Comparison of ENCODE assay signal across 8 mouse cellular contexts in genomic region chr13:49307311-49307969, GRCm38 (mm10). TPM values are rescaled to one million over a fixed set of nuclear protein-coding genes. Genes with fewer than 3 reads are reported as not detected.
A peak's percentile ranks its signal among the peaks of the same experiment; 100 is the strongest.
DNase-seq lines count a peak whose midpoint lies in the region; ATAC-seq lines count a peak whose summit lies in the region.

No protein-coding gene starts in this region.

- 0 out of 2 replicates have a peak, but pooled peaks cover 3% of the 10 kb centered on the region for H3K36me3 ChIP-seq in midbrain, embryonic 10.5 days
- H3K36me3 ChIP-seq in midbrain, embryonic 14.5 days (ENCODE audit: control insufficient read depth, insufficient read depth, low read length) = no peaks in the 10 kb centered on the region
- no peaks in the 10 kb centered on the region for H3K36me3 ChIP-seq in heart, embryonic 11.5 days (ENCODE audit: control insufficient read depth, insufficient read depth, low read length)
- no peaks in the 10 kb centered on the region for H3K36me3 ChIP-seq in liver, embryonic 11.5 days (ENCODE audit: control insufficient read depth, insufficient read depth, low read length)

- H3K9ac ChIP-seq in midbrain, embryonic 14.5 days (replicated peaks; ENCODE audit: low read length) = no peak overlapping the region
- peak overlapping the region; percentile 0; the same call in 1 of the 2 replicates for H3K9ac ChIP-seq in heart, embryonic 11.5 days (ENCODE audit: low read depth, low read length)
- peak overlapping the region; percentile 1 for H3K9ac ChIP-seq in liver, embryonic 11.5 days (ENCODE audit: low read depth, low read length)

- peak; percentile 20 for DNase-seq in midbrain, embryonic 10.5 days (ENCODE audit: low spot score)
- DNase-seq in midbrain, embryonic 14.5 days = no peak
- peak; percentile 76 for DNase-seq in c-Kit-positive CD71-negative TER-119-negative erythroid progenitor cells, embryonic 14.5 days (ENCODE audit: low read depth)
- peak; percentile 81 for DNase-seq in liver, embryonic 11.5 days (ENCODE audit: low spot score)
- peak; percentile 46 for DNase-seq in urinary bladder, adult 2 months (ENCODE audit: low spot score)
- no peak for DNase-seq in left cerebral cortex, adult 11 months (ENCODE audit: low spot score)

- peak overlapping the region; percentile 13; the same call in 1 of the 2 replicates for H3K27ac ChIP-seq in midbrain, embryonic 10.5 days (replicated peaks)
- no peak overlapping the region for H3K27ac ChIP-seq in midbrain, embryonic 14.5 days (replicated peaks; ENCODE audit: low read depth, low read length)
- H3K27ac ChIP-seq in heart, embryonic 11.5 days (ENCODE audit: low read depth, low read length) = peak overlapping the region; percentile 91
- H3K27ac ChIP-seq in liver, embryonic 11.5 days (ENCODE audit: low read depth, low read length) = peak overlapping the region; percentile 45

- no peak overlapping the region for H3K4me3 ChIP-seq in midbrain, embryonic 10.5 days
- H3K4me3 ChIP-seq in midbrain, embryonic 14.5 days (replicated peaks; ENCODE audit: low read depth, low read length) = no peak overlapping the region
- 0 out of 2 replicates have a peak overlapping the region, but pooled peaks have one; percentile 19 for H3K4me3 ChIP-seq in heart, embryonic 11.5 days (ENCODE audit: low read depth, low read length)
- H3K4me3 ChIP-seq in liver, embryonic 11.5 days (ENCODE audit: low read depth, low read length) = peak overlapping the region; percentile 26

- H3K27me3 ChIP-seq in midbrain, embryonic 10.5 days (ENCODE audit: low read depth, poor library complexity, severe bottlenecking) = no peaks in the 10 kb centered on the region
- H3K27me3 ChIP-seq in midbrain, embryonic 14.5 days (ENCODE audit: control insufficient read depth, insufficient read depth, low read length) = no peaks in the 10 kb centered on the region
- no peaks in the 10 kb centered on the region for H3K27me3 ChIP-seq in heart, embryonic 11.5 days (ENCODE audit: control insufficient read depth, insufficient read depth, low read length)
- H3K27me3 ChIP-seq in liver, embryonic 11.5 days (replicated peaks; ENCODE audit: control insufficient read depth, insufficient read depth, low read length) = no peaks in the 10 kb centered on the region

- H3K4me2 ChIP-seq in midbrain, embryonic 14.5 days (ENCODE audit: low read length) = no peak overlapping the region
- peak overlapping the region; percentile 57 for H3K4me2 ChIP-seq in heart, embryonic 11.5 days
- H3K4me2 ChIP-seq in liver, embryonic 11.5 days = peak overlapping the region; percentile 60

- WGBS in midbrain, embryonic 10.5 days = 45% methylated on average over 10 of the region's 10 CpGs
- WGBS in midbrain, embryonic 14.5 days = 40% methylated on average over 10 of the region's 10 CpGs
- WGBS in heart, embryonic 11.5 days (ENCODE audit: insufficient replicate concordance) = 5% methylated on average over 10 of the region's 10 CpGs
- WGBS in liver, embryonic 11.5 days = 6% methylated on average over 10 of the region's 10 CpGs

- H3K9me3 ChIP-seq in midbrain, embryonic 10.5 days (replicated peaks) = no peaks in the 10 kb centered on the region
- no peaks in the 10 kb centered on the region for H3K9me3 ChIP-seq in midbrain, embryonic 14.5 days (ENCODE audit: control insufficient read depth, low read length)
- H3K9me3 ChIP-seq in heart, embryonic 11.5 days (replicated peaks; ENCODE audit: control insufficient read depth, low read length) = no peaks in the 10 kb centered on the region
- H3K9me3 ChIP-seq in liver, embryonic 11.5 days (ENCODE audit: control insufficient read depth, low read length) = no peaks in the 10 kb centered on the region

- peaks cover 14% of the 10 kb centered on the region for H3K4me1 ChIP-seq in midbrain, embryonic 10.5 days
- no peaks in the 10 kb centered on the region for H3K4me1 ChIP-seq in midbrain, embryonic 14.5 days (ENCODE audit: control insufficient read depth, insufficient read depth, low read length)
- peaks cover 18% of the 10 kb centered on the region for H3K4me1 ChIP-seq in heart, embryonic 11.5 days (ENCODE audit: control insufficient read depth, insufficient read depth, low read length)
- peaks cover 21% of the 10 kb centered on the region for H3K4me1 ChIP-seq in liver, embryonic 11.5 days (replicated peaks; ENCODE audit: control insufficient read depth, insufficient read depth, low read length)

- no peak for ATAC-seq in midbrain, embryonic 14.5 days (ENCODE audit: low FRiP score, low TSS enrichment)
- peak; percentile 76 for ATAC-seq in heart, embryonic 11.5 days (replicated peaks; ENCODE audit: insufficient number of reproducible peaks, low FRiP score, low TSS enrichment)
- ATAC-seq in liver, embryonic 11.5 days (replicated peaks; ENCODE audit: low FRiP score) = peak; percentile 89
- peak; percentile 16 for ATAC-seq in monocyte, adult 5-6 weeks (replicated peaks; ENCODE audit: insufficient number of reproducible peaks, low FRiP score, low TSS enrichment, poor library complexity, severe bottlenecking)

RNA-seq across cellular contexts. Expression of gene Fgd3, which starts 12.7 kb away (rescaled TPM):
- 1.1 and 1.5 TPM in 2 replicates for polyA plus RNA-seq in midbrain, embryonic 10.5 days (2016; fragmentation: Nextera tagmentation; extraction: Ambion mirVana)
- polyA plus RNA-seq in midbrain, embryonic 14.5 days (2014; fragmentation: Nextera tagmentation; extraction: Ambion mirVana) = 1.8 and 2.0 TPM in 2 replicates
- 0.10 and 0.64 TPM in 2 replicates for polyA plus RNA-seq in heart, embryonic 11.5 days (2014; fragmentation: Nextera tagmentation; extraction: Ambion mirVana)
- 0.74 and 0.92 TPM in 2 replicates for polyA plus RNA-seq in liver, embryonic 11.5 days (2014; fragmentation: Nextera tagmentation; extraction: Ambion mirVana)
- 43.6 to 60.8 TPM (median 44.6 TPM) in 3 replicates for total RNA-seq in monocyte, adult 5-6 weeks (2017)
- polyA plus RNA-seq in urinary bladder, adult 2 months (2012; rRNA removed) = 6.2 and 7.2 TPM in 2 replicates

RNA-seq across cellular contexts. Expression of gene Bicd2, which starts 33.9 kb away (rescaled TPM):
- 29.7 and 33.9 TPM in 2 replicates for polyA plus RNA-seq in midbrain, embryonic 10.5 days (2016; fragmentation: Nextera tagmentation; extraction: Ambion mirVana)
- 25.3 and 30.1 TPM in 2 replicates for polyA plus RNA-seq in midbrain, embryonic 14.5 days (2014; fragmentation: Nextera tagmentation; extraction: Ambion mirVana)
- polyA plus RNA-seq in heart, embryonic 11.5 days (2014; fragmentation: Nextera tagmentation; extraction: Ambion mirVana) = 34.0 and 42.8 TPM in 2 replicates
- polyA plus RNA-seq in liver, embryonic 11.5 days (2014; fragmentation: Nextera tagmentation; extraction: Ambion mirVana) = 22.6 TPM in 2 replicates
- total RNA-seq in monocyte, adult 5-6 weeks (2017) = 24.4 to 44.2 TPM (median 31.3 TPM) in 3 replicates
- 41.8 and 47.8 TPM in 2 replicates for polyA plus RNA-seq in urinary bladder, adult 2 months (2012; rRNA removed)

RNA-seq across cellular contexts. Expression of gene Susd3, which starts 58.9 kb away (rescaled TPM):
- polyA plus RNA-seq in midbrain, embryonic 10.5 days (2016; fragmentation: Nextera tagmentation; extraction: Ambion mirVana) = 1.0 and 1.2 TPM in 2 replicates
- polyA plus RNA-seq in midbrain, embryonic 14.5 days (2014; fragmentation: Nextera tagmentation; extraction: Ambion mirVana) = 0.32 and 1.1 TPM in 2 replicates
- polyA plus RNA-seq in heart, embryonic 11.5 days (2014; fragmentation: Nextera tagmentation; extraction: Ambion mirVana) = 0.68 and 0.86 TPM in 2 replicates
- 4.4 and 5.2 TPM in 2 replicates for polyA plus RNA-seq in liver, embryonic 11.5 days (2014; fragmentation: Nextera tagmentation; extraction: Ambion mirVana)
- 76.0 to 95.2 TPM (median 78.6 TPM) in 3 replicates for total RNA-seq in monocyte, adult 5-6 weeks (2017)
- polyA plus RNA-seq in urinary bladder, adult 2 months (2012; rRNA removed) = 2.6 and 2.8 TPM in 2 replicates

Comparison
In these comparisons a context has a peak if more than half of its experiments do, and no peak if none do; other contexts are left out.
1. DNase-seq: peak in midbrain, embryonic 10.5 days (single experiment), c-Kit-positive CD71-negative TER-119-negative erythroid progenitor cells, embryonic 14.5 days (single experiment), liver, embryonic 11.5 days (single experiment) and urinary bladder, adult 2 months (single experiment); none in midbrain, embryonic 14.5 days (single experiment) and left cerebral cortex, adult 11 months (single experiment).
2. H3K4me3 ChIP-seq: peak in heart, embryonic 11.5 days (single experiment) and liver, embryonic 11.5 days (single experiment); none in midbrain, embryonic 10.5 days (single experiment) and midbrain, embryonic 14.5 days (single experiment).